Mouse (Mus musculus) embryonic facial prominence, embryonic 14.5 days (tissue): ENCODE data around the gene Ankrd13c. TPM values are rescaled to one million over a fixed set of nuclear protein-coding genes. Genes with fewer than 3 reads are reported as not detected.
A peak's percentile ranks its signal among the peaks of the same experiment; 100 is the strongest.

Experiments
- ATAC-seq: fragments of 200-750 bp; cut with Nextera tagmentation; 2 replicates; pipeline ENCODE4 v1.8.0; 2017; ENCODE audit warnings: low read depth, moderate number of reproducible peaks, moderate TSS enrichment
- DNase-seq: peaks from one replicate; pipeline ENCODE4 v3.0.0-alpha.2; 2015; ENCODE audit warnings: low spot score
- H3K27ac ChIP-seq: fragments of 300-500 bp; sonication (generic); replicated peaks from 2 replicates; pipeline ENCODE4 v1.5.1; 2014; ENCODE audit warnings: low read depth, mild to moderate bottlenecking, low read length, moderate library complexity
- H3K27me3 ChIP-seq: fragments of 300-500 bp; sonication (generic); replicated peaks from 2 replicates; pipeline ENCODE4 v1.6.1; 2014; ENCODE audit warnings: low read length; ENCODE audit not compliant: control insufficient read depth, insufficient read depth
- H3K36me3 ChIP-seq: fragments of 300-500 bp; sonication (generic); 2 replicates; pipeline ENCODE4 v1.6.1; 2014; ENCODE audit warnings: low read length, mixed read lengths; ENCODE audit not compliant: control insufficient read depth, insufficient read depth
- H3K4me1 ChIP-seq: fragments of 300-500 bp; sonication (generic); 2 replicates; pipeline ENCODE4 v1.6.1; 2014; ENCODE audit warnings: antibody characterized with exemption, low read length; ENCODE audit not compliant: control insufficient read depth, insufficient read depth
- H3K4me2 ChIP-seq: fragments of 300-500 bp; sonication (generic); 2 replicates; pipeline ENCODE4 v1.6.1; 2014; ENCODE audit warnings: low read depth, mild to moderate bottlenecking, low read length, moderate library complexity, mixed read lengths
- H3K4me3 ChIP-seq: fragments of 300-500 bp; sonication (generic); 2 replicates; pipeline ENCODE4 v1.5.1; 2014; ENCODE audit warnings: low read depth, mild to moderate bottlenecking, low read length
- H3K9ac ChIP-seq: fragments of 300-500 bp; sonication (generic); 2 replicates; pipeline ENCODE4 v1.6.1; 2014; ENCODE audit warnings: low read depth, mild to moderate bottlenecking, low read length, moderate library complexity, mixed read lengths
- H3K9me3 ChIP-seq: fragments of 300-500 bp; sonication (generic); 2 replicates; pipeline ENCODE4 v1.6.1; 2016; ENCODE audit warnings: low read length; ENCODE audit not compliant: control insufficient read depth
- WGBS: fragments of 180-500 bp; shearing (Covaris S2); extraction: QIAGEN DNeasy Blood & Tissue Kit; methylation state at CpG from one replicate; pipeline ENCODE4 v1.1.7; 2014; 5-methylcytosine and 5-hydroxymethylcytosine counted together
- polyA plus RNA-seq: library from polyadenylated mRNA; unstranded; fragments of >200 nt; fragmentation: Nextera tagmentation; extraction: Ambion mirVana; gene quantifications from 2 replicates; pipeline ENCODE4 v1.2.1, GENCODE M21; 2014

Gene Ankrd13c
- polyA plus RNA-seq, 1 experiment from 2014 or later, result 16.3 TPM

- Histone ChIP-seq H3K27me3 (no peaks in the 10 kb centered on the region), H3K4me1 (no peaks in the 10 kb centered on the region), H3K4me2 (no peak overlapping the region), H3K9me3 (no peaks in the 10 kb centered on the region), H3K9ac (no peak overlapping the region), H3K4me3 (no peak overlapping the region), H3K36me3 (peaks cover 6% of the 10 kb centered on the region; the same call in 1 of the 2 replicates), H3K27ac (no peak overlapping the region)
- ATAC-seq (no peak), DNase-seq (no peak)
- WGBS, result 100% methylated on average over 2 of the region's 2 CpGs
Observed at GRCm38 (mm10) chr3:157973236-157973635, 26.2 kb downstream of the Ankrd13c start.

GRCm38 (mm10) chr3:157979619-157980018 is 32.6 kb downstream of the Ankrd13c start:
- ATAC-seq, result no peak
- Histone ChIP-seq H3K9me3 (no peaks in the 10 kb centered on the region), H3K27me3 (no peaks in the 10 kb centered on the region)

GRCm38 (mm10) chr3:157993322-157993721 is 46.3 kb downstream of the Ankrd13c start:
- Histone ChIP-seq H3K36me3 (peaks cover 36% of the 10 kb centered on the region), H3K4me1 (no peaks in the 10 kb centered on the region), H3K27me3 (no peaks in the 10 kb centered on the region), H3K4me2 (no peak overlapping the region), H3K4me3 (no peak overlapping the region), H3K9me3 (no peaks in the 10 kb centered on the region), H3K9ac (no peak overlapping the region), H3K27ac (no peak overlapping the region)
- no peak for ATAC-seq
- DNase-seq, result no peak

More at GRCm38 (mm10) chr3:157979619-157980018, 32.6 kb downstream of the Ankrd13c start:
- H3K36me3 ChIP-seq, result peaks cover 8% of the 10 kb centered on the region; the same call in 1 of the 2 replicates
- no peaks in the 10 kb centered on the region for H3K4me1 ChIP-seq
- H3K27ac ChIP-seq, result no peak overlapping the region
- no peak overlapping the region for H3K9ac ChIP-seq
- H3K4me3 ChIP-seq, result no peak overlapping the region
- H3K4me2 ChIP-seq, result no peak overlapping the region
- no peak for DNase-seq

- no peaks in the 10 kb centered on the region for H3K9me3 ChIP-seq
- ATAC-seq (no peak), DNase-seq (no peak)
- H3K4me1 ChIP-seq, result no peaks in the 10 kb centered on the region
- 91% methylated on average over 2 of the region's 2 CpGs for WGBS
- no peak overlapping the region for H3K9ac ChIP-seq
- no peak overlapping the region for H3K4me2 ChIP-seq
- H3K27ac ChIP-seq, result no peak overlapping the region
- H3K36me3 ChIP-seq, result peaks cover 21% of the 10 kb centered on the region
- no peaks in the 10 kb centered on the region for H3K27me3 ChIP-seq
- H3K4me3 ChIP-seq, result no peak overlapping the region
Observed at GRCm38 (mm10) chr3:157995726-157996125, 48.7 kb downstream of the Ankrd13c start.

GRCm38 (mm10) chr3:157998742-157999369 is 51.8 kb downstream of the Ankrd13c start:
- Histone ChIP-seq H3K27ac (no peak overlapping the region), H3K9ac (no peak overlapping the region), H3K36me3 (peaks cover 45% of the 10 kb centered on the region), H3K4me1 (no peaks in the 10 kb centered on the region), H3K27me3 (no peaks in the 10 kb centered on the region), H3K4me3 (no peak overlapping the region), H3K9me3 (no peaks in the 10 kb centered on the region), H3K4me2 (no peak overlapping the region)
- DNase-seq (no peak), ATAC-seq (no peak)
- WGBS, result 49% methylated on average over 1 of the region's 1 CpGs

- Histone ChIP-seq H3K9me3 (no peaks in the 10 kb centered on the region), H3K4me1 (no peaks in the 10 kb centered on the region), H3K4me2 (no peak overlapping the region), H3K27me3 (no peaks in the 10 kb centered on the region), H3K36me3 (peaks cover 62% of the 10 kb centered on the region), H3K4me3 (no peak overlapping the region), H3K9ac (no peak overlapping the region), H3K27ac (no peak overlapping the region)
- DNase-seq, result no peak
- ATAC-seq, result no peak
- 82% methylated on average over 1 of the region's 1 CpGs for WGBS
Observed at GRCm38 (mm10) chr3:158008647-158009046, 61.6 kb downstream of the Ankrd13c start.

- DNase-seq, result no peak
- no peak overlapping the region for H3K9ac ChIP-seq
- no peaks in the 10 kb centered on the region for H3K27me3 ChIP-seq
- no peaks in the 10 kb centered on the region for H3K4me1 ChIP-seq
- H3K27ac ChIP-seq, result no peak overlapping the region
- peaks cover 63% of the 10 kb centered on the region for H3K36me3 ChIP-seq
- no peak for ATAC-seq
- no peak overlapping the region for H3K4me2 ChIP-seq
- 57% methylated on average over 1 of the region's 1 CpGs for WGBS
- no peaks in the 10 kb centered on the region for H3K9me3 ChIP-seq
- no peak overlapping the region for H3K4me3 ChIP-seq
Observed at GRCm38 (mm10) chr3:158009762-158010320, 62.8 kb downstream of the Ankrd13c start.

GRCm38 (mm10) chr3:158031371-158031925 is 84.4 kb downstream of the Ankrd13c start:
- ATAC-seq (peak; percentile 94), DNase-seq (peak; percentile 95)
- Histone ChIP-seq H3K36me3 (peaks cover 10% of the 10 kb centered on the region), H3K4me1 (peaks cover 13% of the 10 kb centered on the region), H3K9ac (peak overlapping the region; percentile 98), H3K9me3 (no peaks in the 10 kb centered on the region), H3K4me3 (peak overlapping the region; percentile 93), H3K4me2 (peak overlapping the region; percentile 65), H3K27me3 (no peaks in the 10 kb centered on the region), H3K27ac (peak overlapping the region; percentile 96)
- WGBS, result under 1% methylated on average over 47 of the region's 61 CpGs
